Mouse (Mus musculus): ENCODE data around the gene Defb35. TPM values are rescaled to one million over a fixed set of nuclear protein-coding genes. Genes with fewer than 3 reads are reported as not detected.

Defb35 gene
- polyA plus RNA-seq, 1 experiment from 2014 or later, result not detected

DNA sequence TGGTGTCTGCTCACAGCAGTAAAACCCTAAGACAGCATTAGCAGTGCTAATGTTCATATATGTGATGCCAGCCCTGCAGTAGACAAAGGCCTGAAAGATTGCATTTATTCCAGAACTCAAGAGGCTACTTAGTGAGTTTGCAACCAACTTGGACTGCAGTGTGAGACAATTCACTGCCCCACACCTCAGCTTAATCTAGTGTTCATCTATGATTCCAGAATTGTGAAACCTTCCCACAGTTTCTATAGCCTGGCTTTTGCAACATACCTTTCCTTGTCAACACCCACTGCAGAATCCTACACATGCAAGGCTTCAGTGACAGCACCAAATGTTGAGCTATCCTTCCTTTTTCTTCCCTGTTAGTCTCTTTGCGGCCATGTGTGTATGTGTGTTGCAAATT, 28.5 kb downstream of the Defb35 start:
- H3K36me3 ChIP-seq, result no peaks in the 10 kb centered on the region
- WGBS, result 83% methylated on average over 1 of the region's 1 CpGs

GRCm38 (mm10) chr8:21969475-21969874, 31.3 kb downstream of the Defb35 start, which contains the start of gene Ccdc70:
Ccdc70 (plus strand) TSS chr8:21969775.
- ATAC-seq (ENCODE audit: low FRiP score), result no peak

More for the DNA sequence above, 28.5 kb downstream of the Defb35 start:
- no peak for ATAC-seq (ENCODE audit: low FRiP score)
- H3K4me1 ChIP-seq, result no peaks in the 10 kb centered on the region
- H3K4me2 ChIP-seq, result no peak overlapping the region
- H3K27me3 ChIP-seq (replicated peaks), result no peaks in the 10 kb centered on the region
- no peak overlapping the region for H3K27ac ChIP-seq (replicated peaks)
- no peaks in the 10 kb centered on the region for H3K9me3 ChIP-seq (replicated peaks)
- H3K4me3 ChIP-seq (replicated peaks), result no peak overlapping the region
- no peak overlapping the region for H3K9ac ChIP-seq (replicated peaks)

GRCm38 (mm10) chr8:21978193-21978592, 40.0 kb downstream of the Defb35 start:
- no peak overlapping the region for H3K9ac ChIP-seq (replicated peaks)
- no peaks in the 10 kb centered on the region for H3K36me3 ChIP-seq
- no peak overlapping the region for H3K27ac ChIP-seq (replicated peaks)
- no peak overlapping the region for H3K4me3 ChIP-seq (replicated peaks)
- WGBS, result 57% methylated on average over 4 of the region's 4 CpGs
- no peaks in the 10 kb centered on the region for H3K27me3 ChIP-seq (replicated peaks)
- ATAC-seq (ENCODE audit: low FRiP score), result peak; percentile 37; the same call in 1 of the 2 replicates
- no peaks in the 10 kb centered on the region for H3K9me3 ChIP-seq (replicated peaks)
- H3K4me1 ChIP-seq, result peaks cover 3% of the 10 kb centered on the region; the same call in 1 of the 2 replicates
- H3K4me2 ChIP-seq, result no peak overlapping the region

More at GRCm38 (mm10) chr8:21969475-21969874, 31.3 kb downstream of the Defb35 start, which contains the start of gene Ccdc70:
- H3K27ac ChIP-seq (replicated peaks), result no peak within 1 kb of the TSS
- H3K36me3 ChIP-seq, result no peaks in the 10 kb centered on the region
- H3K4me2 ChIP-seq, result no peak within 1 kb of the TSS
- H3K9ac ChIP-seq (replicated peaks), result no peak within 1 kb of the TSS
- no peaks in the 10 kb centered on the region for H3K9me3 ChIP-seq (replicated peaks)
- H3K4me1 ChIP-seq, result no peaks in the 10 kb centered on the region
- H3K27me3 ChIP-seq (replicated peaks), result no peaks in the 10 kb centered on the region
- WGBS, result 94% methylated on average over 3 of the region's 3 CpGs
- H3K4me3 ChIP-seq (replicated peaks), result no peak within 1 kb of the TSS

- Histone ChIP-seq H3K4me2 (no peak overlapping the region), H3K9me3 (replicated peaks) (no peaks in the 10 kb centered on the region), H3K27ac (replicated peaks) (no peak overlapping the region), H3K9ac (replicated peaks) (no peak overlapping the region), H3K4me3 (replicated peaks) (no peak overlapping the region), H3K27me3 (replicated peaks) (no peaks in the 10 kb centered on the region), H3K36me3 (no peaks in the 10 kb centered on the region), H3K4me1 (peaks cover 3% of the 10 kb centered on the region; the same call in 1 of the 2 replicates)
- ATAC-seq (ENCODE audit: low FRiP score), result peak; percentile 87
- WGBS, result 53% methylated on average over 8 of the region's 8 CpGs
Observed at GRCm38 (mm10) chr8:21981664-21982337, 43.6 kb downstream of the Defb35 start.

Other genes starting within 250 kb of the Defb35 start
- not detected in 2 replicates for gene AY761184, start 234.7 kb upstream of the Defb35 start, polyA plus RNA-seq (2015; fragmentation: Nextera tagmentation; extraction: Ambion mirVana)
- gene Defa24, start 203.9 kb upstream of the Defb35 start, polyA plus RNA-seq (2015; fragmentation: Nextera tagmentation; extraction: Ambion mirVana), result 1.0 TPM in 1 of 2 replicates, not detected in the other
- not detected in 2 replicates for gene Defb50, start 114.8 kb upstream of the Defb35 start, polyA plus RNA-seq (2015; fragmentation: Nextera tagmentation; extraction: Ambion mirVana)
- gene Defb2, start 98.4 kb upstream of the Defb35 start, polyA plus RNA-seq (2015; fragmentation: Nextera tagmentation; extraction: Ambion mirVana), result not detected in 2 replicates
- not detected in 2 replicates for gene Defb10, start 79.5 kb upstream of the Defb35 start, polyA plus RNA-seq (2015; fragmentation: Nextera tagmentation; extraction: Ambion mirVana)
- not detected in 2 replicates for gene Defb9, start 52.9 kb upstream of the Defb35 start, polyA plus RNA-seq (2015; fragmentation: Nextera tagmentation; extraction: Ambion mirVana)
- gene Defb11, start 31.9 kb upstream of the Defb35 start, polyA plus RNA-seq (2015; fragmentation: Nextera tagmentation; extraction: Ambion mirVana), result not detected in 2 replicates
- gene Defb15, start 5.6 kb upstream of the Defb35 start, polyA plus RNA-seq (2015; fragmentation: Nextera tagmentation; extraction: Ambion mirVana), result not detected in 2 replicates
- not detected in 2 replicates for gene Defb13, start 8.4 kb downstream of the Defb35 start, polyA plus RNA-seq (2015; fragmentation: Nextera tagmentation; extraction: Ambion mirVana)
- not detected in 2 replicates for gene Fam90a1a, start 20.4 kb downstream of the Defb35 start, polyA plus RNA-seq (2015; fragmentation: Nextera tagmentation; extraction: Ambion mirVana)
- not detected in 2 replicates for gene Ccdc70, start 31.4 kb downstream of the Defb35 start, polyA plus RNA-seq (2015; fragmentation: Nextera tagmentation; extraction: Ambion mirVana)
- gene Atp7b, start 122.0 kb downstream of the Defb35 start, polyA plus RNA-seq (2015; fragmentation: Nextera tagmentation; extraction: Ambion mirVana), result 1.1 and 2.1 TPM in 2 replicates
- 37.7 and 40.4 TPM in 2 replicates for gene Alg11, start 122.4 kb downstream of the Defb35 start, polyA plus RNA-seq (2015; fragmentation: Nextera tagmentation; extraction: Ambion mirVana)
- 0.56 and 0.78 TPM in 2 replicates for gene Nek5, start 186.7 kb downstream of the Defb35 start, polyA plus RNA-seq (2015; fragmentation: Nextera tagmentation; extraction: Ambion mirVana)
- gene Nek3, start 228.1 kb downstream of the Defb35 start, polyA plus RNA-seq (2015; fragmentation: Nextera tagmentation; extraction: Ambion mirVana), result 8.0 and 8.6 TPM in 2 replicates
- gene Ckap2, start 247.5 kb downstream of the Defb35 start, polyA plus RNA-seq (2015; fragmentation: Nextera tagmentation; extraction: Ambion mirVana), result 10.6 and 17.4 TPM in 2 replicates

Data from neural tube, embryonic 15.5 days (tissue).